Mouse (Mus musculus) kidney, embryonic 15.5 days (tissue): ENCODE measurements at regions not wholly inside any gene's neighbourhood (a gene's known extent, or its start where the extent isn't known, plus 50 kb on each side); places are given as distances from the start of the nearest gene placed in this dataset.
A peak's percentile ranks its signal among the peaks of the same experiment; 100 is the strongest.

ENCODE experiments used
- ATAC-seq: fragments of 200-750 bp; cut with Nextera tagmentation; replicated peaks from 2 replicates; pipeline ENCODE4 v1.8.0; 2017; ENCODE audit warnings: moderate TSS enrichment; ENCODE audit not compliant: low FRiP score
- H3K27ac ChIP-seq: fragments of 300-500 bp; sonication (generic); 2 replicates; pipeline ENCODE4 v1.5.1; 2015; ENCODE audit warnings: mild to moderate bottlenecking, inconsistent platforms
- H3K27me3 ChIP-seq: fragments of 300-500 bp; sonication (generic); 2 replicates; pipeline ENCODE4 v1.6.1; 2015; ENCODE audit warnings: inconsistent platforms
- H3K36me3 ChIP-seq: fragments of 300-500 bp; sonication (generic); 2 replicates; pipeline ENCODE4 v1.6.1; 2015; ENCODE audit warnings: inconsistent platforms
- H3K4me1 ChIP-seq: fragments of 300-500 bp; sonication (generic); 2 replicates; pipeline ENCODE4 v1.6.1; 2015; ENCODE audit warnings: inconsistent platforms
- H3K4me2 ChIP-seq: fragments of 300-500 bp; sonication (generic); 2 replicates; pipeline ENCODE4 v1.6.1; 2015; ENCODE audit warnings: moderate library complexity, mild to moderate bottlenecking, inconsistent platforms
- H3K4me3 ChIP-seq: fragments of 300-500 bp; sonication (generic); replicated peaks from 2 replicates; pipeline ENCODE4 v1.5.1; 2015; ENCODE audit warnings: mild to moderate bottlenecking, inconsistent platforms
- H3K9ac ChIP-seq: fragments of 300-500 bp; sonication (generic); 2 replicates; pipeline ENCODE4 v1.6.1; 2015; ENCODE audit warnings: mild to moderate bottlenecking, inconsistent platforms
- H3K9me3 ChIP-seq: fragments of 300-500 bp; sonication (generic); replicated peaks from 2 replicates; pipeline ENCODE4 v1.6.1; 2016; ENCODE audit warnings: inconsistent platforms
- WGBS: fragments of 180-500 bp; shearing (Covaris S2); methylation state at CpG from one replicate; pipeline ENCODE4 v1.1.7; 2015; ENCODE audit warnings: mixed read lengths; 5-methylcytosine and 5-hydroxymethylcytosine counted together

DNA sequence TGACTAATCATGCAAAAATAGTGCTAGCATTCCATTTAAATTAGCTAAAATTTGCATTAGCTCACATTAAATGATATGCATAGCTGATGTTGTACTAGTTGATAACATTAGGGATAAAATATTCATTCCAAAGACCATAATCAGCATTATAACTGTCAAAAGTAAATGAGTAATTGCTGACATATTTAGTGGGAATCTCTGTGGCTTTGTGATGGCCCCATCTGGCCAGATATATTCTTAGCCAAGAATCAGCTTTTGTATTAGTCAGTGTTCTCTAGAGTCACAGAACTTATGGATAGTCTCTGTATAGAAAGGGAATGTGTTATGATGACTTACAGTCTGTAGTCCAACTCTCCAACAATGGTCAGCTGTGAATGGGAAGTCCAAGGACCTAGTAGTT, 171.2 kb downstream of the Gria2 start:
- no peak overlapping the region for H3K4me3 ChIP-seq
- no peaks in the 10 kb centered on the region for H3K9me3 ChIP-seq
- H3K9ac ChIP-seq: no peak overlapping the region
- no peak overlapping the region for H3K27ac ChIP-seq
- H3K36me3 ChIP-seq: no peaks in the 10 kb centered on the region
- no peak overlapping the region for H3K4me2 ChIP-seq
- H3K27me3 ChIP-seq: no peaks in the 10 kb centered on the region
- ATAC-seq: no peak
- H3K4me1 ChIP-seq: no peaks in the 10 kb centered on the region

DNA sequence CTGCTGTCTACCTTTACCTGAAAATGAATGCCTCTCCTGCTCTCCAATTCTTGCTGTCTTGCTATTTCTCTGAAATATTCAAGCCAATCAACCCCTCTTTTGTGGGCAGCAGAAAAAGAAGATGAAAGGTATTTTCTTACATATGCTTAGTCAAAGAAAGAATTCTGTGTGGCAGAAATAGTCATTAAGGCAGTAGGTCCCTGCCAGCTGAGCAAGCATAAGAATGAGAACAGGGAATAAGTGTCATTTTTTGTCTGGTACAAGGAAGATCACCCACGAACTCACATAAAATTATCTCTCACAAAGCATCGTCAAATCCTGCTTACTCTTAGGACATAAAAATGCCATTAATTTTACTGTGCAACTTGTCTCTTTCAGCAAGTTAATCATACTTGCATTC, 192.2 kb downstream of the Gria2 start:
- no peak overlapping the region for H3K9ac ChIP-seq
- 70% methylated on average over 2 of the region's 2 CpGs for WGBS
- H3K27me3 ChIP-seq: no peaks in the 10 kb centered on the region

GRCm38 (mm10) chr3:80608467-80608866, 194.2 kb downstream of the Gria2 start:
- H3K4me3 ChIP-seq: no peak overlapping the region
- no peak overlapping the region for H3K27ac ChIP-seq
- H3K36me3 ChIP-seq: no peaks in the 10 kb centered on the region
- WGBS: 43% methylated on average over 4 of the region's 4 CpGs
- no peaks in the 10 kb centered on the region for H3K9me3 ChIP-seq
- H3K9ac ChIP-seq: no peak overlapping the region
- H3K27me3 ChIP-seq: no peaks in the 10 kb centered on the region
- no peak overlapping the region for H3K4me2 ChIP-seq
- ATAC-seq: no peak
- H3K4me1 ChIP-seq: no peaks in the 10 kb centered on the region

More for the DNA sequence above, 192.2 kb downstream of the Gria2 start:
- ATAC-seq: no peak
- no peak overlapping the region for H3K4me2 ChIP-seq
- no peaks in the 10 kb centered on the region for H3K9me3 ChIP-seq
- H3K27ac ChIP-seq: no peak overlapping the region
- H3K4me3 ChIP-seq: no peak overlapping the region
- no peaks in the 10 kb centered on the region for H3K4me1 ChIP-seq
- H3K36me3 ChIP-seq: no peaks in the 10 kb centered on the region

GRCm38 (mm10) chr3:80607809-80608208, 194.8 kb downstream of the Gria2 start:
- H3K4me2 ChIP-seq: no peak overlapping the region
- no peaks in the 10 kb centered on the region for H3K27me3 ChIP-seq
- WGBS: 57% methylated on average over 2 of the region's 2 CpGs
- no peak overlapping the region for H3K27ac ChIP-seq
- no peaks in the 10 kb centered on the region for H3K36me3 ChIP-seq
- no peaks in the 10 kb centered on the region for H3K9me3 ChIP-seq
- no peak for ATAC-seq
- no peak overlapping the region for H3K4me3 ChIP-seq
- H3K4me1 ChIP-seq: no peaks in the 10 kb centered on the region
- no peak overlapping the region for H3K9ac ChIP-seq

- no peak overlapping the region for H3K9ac ChIP-seq
- H3K27me3 ChIP-seq: no peaks in the 10 kb centered on the region
- no peak overlapping the region for H3K4me3 ChIP-seq
- H3K27ac ChIP-seq: no peak overlapping the region
- 0 out of 2 replicates have a peak, but pooled peaks have one; percentile 54 for ATAC-seq
- no peaks in the 10 kb centered on the region for H3K4me1 ChIP-seq
- H3K9me3 ChIP-seq: no peaks in the 10 kb centered on the region
- H3K36me3 ChIP-seq: no peaks in the 10 kb centered on the region
- no peak overlapping the region for H3K4me2 ChIP-seq
Observed at GRCm38 (mm10) chr3:80597549-80597948, 205.1 kb downstream of the Gria2 start.

GRCm38 (mm10) chr3:80567514-80567913, 235.1 kb downstream of the Gria2 start:
- Histone ChIP-seq H3K4me2 (no peak overlapping the region), H3K27ac (no peak overlapping the region), H3K9me3 (no peaks in the 10 kb centered on the region), H3K9ac (no peak overlapping the region), H3K4me3 (no peak overlapping the region), H3K4me1 (no peaks in the 10 kb centered on the region), H3K36me3 (no peaks in the 10 kb centered on the region), H3K27me3 (no peaks in the 10 kb centered on the region)
- ATAC-seq: no peak

DNA sequence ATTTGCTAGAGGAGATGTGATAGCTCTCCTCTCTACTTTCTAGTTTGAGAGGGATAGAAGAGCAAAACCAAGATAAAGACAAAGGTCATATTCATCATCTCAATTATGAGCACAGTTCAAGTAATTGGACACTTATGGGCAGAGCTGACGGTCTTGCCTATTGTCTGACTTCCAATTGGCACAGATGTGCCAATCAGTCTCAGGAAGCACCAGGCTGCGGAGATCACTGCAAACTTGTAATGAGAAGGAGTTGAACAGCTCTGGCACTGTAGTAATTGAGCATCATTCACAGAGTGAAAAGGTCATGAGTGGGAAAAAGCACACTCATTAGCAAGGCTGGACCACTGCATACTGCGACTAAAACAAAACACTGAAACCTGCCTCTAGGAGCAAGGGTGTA, 236.4 kb downstream of the Gria2 start:
- no peak overlapping the region for H3K27ac ChIP-seq
- H3K9ac ChIP-seq: no peak overlapping the region
- no peak overlapping the region for H3K4me2 ChIP-seq
- no peaks in the 10 kb centered on the region for H3K27me3 ChIP-seq
- H3K9me3 ChIP-seq: no peaks in the 10 kb centered on the region
- H3K4me1 ChIP-seq: no peaks in the 10 kb centered on the region
- no peak overlapping the region for H3K4me3 ChIP-seq
- ATAC-seq: no peak
- 64% methylated on average over 3 of the region's 3 CpGs for WGBS
- H3K36me3 ChIP-seq: no peaks in the 10 kb centered on the region

GRCm38 (mm10) chr3:80546151-80546695, 256.4 kb downstream of the Gria2 start:
- Histone ChIP-seq H3K9ac (no peak overlapping the region), H3K4me2 (no peak overlapping the region), H3K9me3 (no peaks in the 10 kb centered on the region), H3K4me1 (no peaks in the 10 kb centered on the region), H3K4me3 (no peak overlapping the region), H3K36me3 (no peaks in the 10 kb centered on the region), H3K27me3 (no peaks in the 10 kb centered on the region), H3K27ac (no peak overlapping the region)
- no peak for ATAC-seq

GRCm38 (mm10) chr3:80543783-80544182, 258.9 kb downstream of the Gria2 start:
- H3K9me3 ChIP-seq: no peaks in the 10 kb centered on the region
- H3K4me2 ChIP-seq: no peak overlapping the region
- no peaks in the 10 kb centered on the region for H3K36me3 ChIP-seq
- no peak overlapping the region for H3K9ac ChIP-seq
- H3K4me3 ChIP-seq: no peak overlapping the region
- WGBS: 63% methylated on average over 1 of the region's 1 CpGs
- H3K27ac ChIP-seq: no peak overlapping the region
- no peaks in the 10 kb centered on the region for H3K4me1 ChIP-seq
- ATAC-seq: no peak
- no peaks in the 10 kb centered on the region for H3K27me3 ChIP-seq

- no peaks in the 10 kb centered on the region for H3K27me3 ChIP-seq
- no peaks in the 10 kb centered on the region for H3K4me1 ChIP-seq
- no peak overlapping the region for H3K4me2 ChIP-seq
- no peak for ATAC-seq
- no peak overlapping the region for H3K27ac ChIP-seq
- no peaks in the 10 kb centered on the region for H3K9me3 ChIP-seq
- H3K9ac ChIP-seq: no peak overlapping the region
- no peaks in the 10 kb centered on the region for H3K36me3 ChIP-seq
- H3K4me3 ChIP-seq: no peak overlapping the region
Observed at GRCm38 (mm10) chr3:80541382-80541781, 261.3 kb downstream of the Gria2 start.

- Histone ChIP-seq H3K4me1 (no peaks in the 10 kb centered on the region), H3K27ac (no peak overlapping the region), H3K36me3 (no peaks in the 10 kb centered on the region), H3K9ac (no peak overlapping the region), H3K4me2 (no peak overlapping the region), H3K4me3 (no peak overlapping the region), H3K9me3 (no peaks in the 10 kb centered on the region), H3K27me3 (no peaks in the 10 kb centered on the region)
- no peak for ATAC-seq
- 76% methylated on average over 4 of the region's 4 CpGs for WGBS
Observed at GRCm38 (mm10) chr3:80533706-80534349, 268.8 kb downstream of the Gria2 start.

- Histone ChIP-seq H3K4me1 (no peaks in the 10 kb centered on the region), H3K27ac (no peak overlapping the region), H3K36me3 (no peaks in the 10 kb centered on the region), H3K4me3 (no peak overlapping the region), H3K9me3 (no peaks in the 10 kb centered on the region), H3K4me2 (no peak overlapping the region), H3K9ac (no peak overlapping the region), H3K27me3 (no peaks in the 10 kb centered on the region)
- WGBS: 40% methylated on average over 1 of the region's 1 CpGs
- no peak for ATAC-seq
Observed at GRCm38 (mm10) chr3:80514026-80514425, 288.6 kb downstream of the Gria2 start.

DNA sequence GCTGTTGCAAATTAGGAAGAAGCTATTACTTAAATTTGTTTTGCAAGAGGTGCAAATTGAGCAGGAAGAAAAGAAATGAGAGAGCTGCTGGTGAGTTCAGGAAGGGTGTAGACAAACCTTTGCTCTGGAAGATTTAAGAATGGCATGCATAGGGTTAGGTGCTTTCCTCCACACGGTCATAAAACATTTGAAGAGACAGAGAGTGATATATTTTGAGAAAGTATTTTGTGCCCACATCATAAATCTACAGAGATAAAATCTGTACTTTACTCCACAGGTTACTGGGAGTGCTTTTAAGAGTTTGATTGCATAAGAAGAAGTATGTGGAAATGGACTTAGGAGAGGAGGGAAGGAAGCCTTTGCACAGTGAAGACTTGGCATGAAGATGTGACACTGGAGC, 293.4 kb downstream of the Gria2 start:
- Histone ChIP-seq H3K9ac (no peak overlapping the region), H3K4me2 (no peak overlapping the region), H3K4me3 (no peak overlapping the region), H3K4me1 (no peaks in the 10 kb centered on the region), H3K9me3 (no peaks in the 10 kb centered on the region), H3K27me3 (no peaks in the 10 kb centered on the region), H3K27ac (no peak overlapping the region), H3K36me3 (no peaks in the 10 kb centered on the region)
- ATAC-seq: no peak
- 20% methylated on average over 1 of the region's 1 CpGs for WGBS
